Mouse (Mus musculus): ENCODE measurements around the gene Gm17018. TPM values are rescaled to one million over a fixed set of nuclear protein-coding genes. Genes with fewer than 3 reads are reported as not detected.

Gene Gm17018
- total RNA-seq, 2 experiments from 2014 or later, result 52.5 to 66.0 TPM

GRCm38 (mm10) chr19:45627036-45627435 lies 66.6 kb downstream of the Gm17018 start:
- DNase-seq, result no peak

- DNase-seq, result no peak
Measured at GRCm38 (mm10) chr19:45628649-45629048, 68.2 kb downstream of the Gm17018 start.

GRCm38 (mm10) chr19:45629219-45629618 lies 68.8 kb downstream of the Gm17018 start:
- DNase-seq, result no peak

Other genes starting within 250 kb of the Gm17018 start
- gene Btrc, start 196.9 kb upstream of the Gm17018 start, total RNA-seq (2021), result 10 to 100 TPM; 90.8 to 98.2 TPM
- gene Poll, start 84 bp upstream of the Gm17018 start, total RNA-seq (2021), result 1 to 10 TPM; 8.5 to 9.3 TPM
- 10 to 100 TPM; 33.7 to 34.3 TPM for gene Fbxw4, start 99.7 kb downstream of the Gm17018 start, total RNA-seq (2021)
- gene Fgf8, start 182.3 kb downstream of the Gm17018 start, total RNA-seq (2021), result not detected
- gene Npm3, start 189.0 kb downstream of the Gm17018 start, total RNA-seq (2021), result 10 to 100 TPM in 1 of 2 experiments, 1 to 10 TPM in 1; 9.6 to 10.4 TPM
- 100 to 1,000 TPM; 163 to 171 TPM for gene Mgea5, start 223.2 kb downstream of the Gm17018 start, total RNA-seq (2021)

All from layer of hippocampus, postnatal 36 days (tissue).